In the genomic region with DNA sequence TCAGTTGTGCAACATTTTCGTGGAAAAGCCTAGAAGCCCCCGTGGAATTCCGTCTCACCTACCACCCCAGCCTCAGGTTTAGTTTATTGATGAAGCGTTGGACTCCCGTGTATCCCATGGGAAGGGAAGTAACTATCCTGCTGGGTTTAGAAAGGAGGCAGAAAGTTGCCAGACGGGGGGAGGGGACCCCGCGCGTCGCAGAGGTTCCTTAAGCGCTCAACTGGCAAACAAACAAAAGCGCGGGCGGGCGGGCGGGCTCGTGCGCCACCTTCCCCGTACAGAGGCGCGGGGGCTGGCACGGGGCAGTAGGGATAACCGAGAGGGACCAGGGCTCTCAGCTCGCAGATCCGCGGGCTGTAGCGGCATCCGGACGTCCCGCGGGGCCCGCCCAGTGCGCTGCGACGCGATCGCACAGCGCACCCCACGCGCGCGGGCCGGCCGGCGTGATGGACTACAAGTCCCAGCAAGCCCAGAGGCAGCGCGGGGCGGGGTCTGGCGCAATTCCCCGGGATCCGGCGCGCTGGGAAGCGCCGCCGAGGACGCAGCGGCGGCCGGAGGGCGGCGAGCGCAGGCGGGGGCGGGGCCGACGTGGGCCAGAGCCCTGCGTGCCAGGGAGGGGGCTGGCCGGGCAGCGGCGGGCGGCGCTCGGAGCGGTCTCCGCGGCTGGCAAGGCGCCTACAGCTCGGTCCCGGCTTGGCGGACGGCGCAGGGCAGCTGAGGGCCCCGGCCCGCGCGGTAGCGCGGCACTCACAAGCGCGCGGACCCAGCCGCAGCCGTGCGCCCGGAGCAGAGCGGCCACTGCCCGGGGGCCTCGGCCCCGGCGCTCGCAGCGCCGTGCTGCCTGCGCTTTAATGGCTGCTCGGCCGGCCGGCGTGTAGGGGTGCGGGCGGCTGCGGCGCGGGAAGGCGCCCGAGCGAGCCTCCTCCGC, we compare ENCODE assay signal across 8 mouse cellular contexts. TPM values are rescaled to one million over a fixed set of nuclear protein-coding genes. Genes with fewer than 3 reads are reported as not detected.
A peak's percentile ranks its signal among the peaks of the same experiment; 100 is the strongest.
DNase-seq lines count a peak whose midpoint lies in the region; ATAC-seq and TF ChIP-seq lines count a peak whose summit lies in the region.

Gene Agap1 (plus strand): TSS at position 611 of the 928 bp plus-strand sequence.

- under 1% methylated on average over 118 of the region's 118 CpGs for WGBS in embryonic facial prominence, embryonic 10.5 days
- under 1% methylated on average over 83 of the region's 118 CpGs for WGBS in intestine, postnatal 0 days
- 1% methylated on average over 110 of the region's 118 CpGs for WGBS in midbrain, embryonic 10.5 days

- peak within 1 kb of the TSS; percentile 90 for H3K4me3 ChIP-seq in embryonic facial prominence, embryonic 10.5 days
- H3K4me3 ChIP-seq in intestine, postnatal 0 days (ENCODE audit: low read depth, low read length): peak within 1 kb of the TSS; percentile 83
- peak within 1 kb of the TSS; percentile 73 for H3K4me3 ChIP-seq in midbrain, embryonic 10.5 days

- H3K4me2 ChIP-seq in intestine, postnatal 0 days (replicated peaks; ENCODE audit: low read depth): peak within 1 kb of the TSS; percentile 98

- H3K36me3 ChIP-seq in embryonic facial prominence, embryonic 10.5 days (replicated peaks): peaks cover 14% of the 10 kb centered on the region
- no peaks in the 10 kb centered on the region for H3K36me3 ChIP-seq in intestine, postnatal 0 days (ENCODE audit: control insufficient read depth, insufficient read depth)
- H3K36me3 ChIP-seq in midbrain, embryonic 10.5 days: peaks cover 18% of the 10 kb centered on the region

- intact Hi-C loops in left cerebral cortex, postnatal 36 days (cut with DNase I): loop anchor here (5.0 to 10.0 kb wide), 4 partner anchors 68 to 217 kb away; no protein-coding TSS in a partner anchor

- H3K27ac ChIP-seq in embryonic facial prominence, embryonic 10.5 days (replicated peaks): peak within 1 kb of the TSS; percentile 96
- peak within 1 kb of the TSS; percentile 89 for H3K27ac ChIP-seq in intestine, postnatal 0 days (ENCODE audit: low read depth, low read length)
- H3K27ac ChIP-seq in midbrain, embryonic 10.5 days (replicated peaks): peak within 1 kb of the TSS; percentile 98

- TF ChIP-seq CTCF in intestine, postnatal 0 days (IDR thresholded peaks at IDR 0.05; ENCODE audit: low read depth): no peak; the same call in 1 of the 2 replicates

- peak; percentile 97 for DNase-seq in adrenal gland, postnatal 14 days
- peak; percentile 96 for DNase-seq in embryonic facial prominence, embryonic 10.5 days (ENCODE audit: low spot score)
- no peak for DNase-seq in gonadal fat pad, adult 2 months (ENCODE audit: low read depth)
- DNase-seq in left cerebral cortex, postnatal 36 days (ENCODE audit: low spot score in 2 of 2): peak; percentile 92 to 95
- DNase-seq in midbrain, embryonic 10.5 days (ENCODE audit: low spot score): peak; percentile 94
- DNase-seq in skeletal muscle tissue, adult 2 months (ENCODE audit: low read depth, low spot score): peak; percentile 85
- DNase-seq in B cell, adult 2 months: no peak

- H3K27me3 ChIP-seq in embryonic facial prominence, embryonic 10.5 days (replicated peaks; ENCODE audit: low read depth, poor library complexity, severe bottlenecking): peaks cover 7% of the 10 kb centered on the region; the same call in 1 of the 2 replicates
- H3K27me3 ChIP-seq in intestine, postnatal 0 days (replicated peaks; ENCODE audit: control insufficient read depth, insufficient read depth, low read length): no peaks in the 10 kb centered on the region
- 0 out of 2 replicates have a peak, but pooled peaks cover 14% of the 10 kb centered on the region for H3K27me3 ChIP-seq in midbrain, embryonic 10.5 days (ENCODE audit: low read depth, poor library complexity, severe bottlenecking)

- peak within 1 kb of the TSS; percentile 80 for H3K9ac ChIP-seq in intestine, postnatal 0 days (ENCODE audit: low read depth, low read length)

- peaks cover 37% of the 10 kb centered on the region for H3K4me1 ChIP-seq in embryonic facial prominence, embryonic 10.5 days
- peaks cover 8% of the 10 kb centered on the region; the same call in 1 of the 2 replicates for H3K4me1 ChIP-seq in intestine, postnatal 0 days (replicated peaks; ENCODE audit: control insufficient read depth, insufficient read depth, low read length)
- peaks cover 43% of the 10 kb centered on the region for H3K4me1 ChIP-seq in midbrain, embryonic 10.5 days

- peak; percentile 95 for ATAC-seq in intestine, postnatal 0 days

- H3K9me3 ChIP-seq in embryonic facial prominence, embryonic 10.5 days: peaks cover 11% of the 10 kb centered on the region; the same call in 1 of the 2 replicates
- H3K9me3 ChIP-seq in intestine, postnatal 0 days (ENCODE audit: control insufficient read depth): no peaks in the 10 kb centered on the region
- peaks cover 12% of the 10 kb centered on the region; the same call in 1 of the 2 replicates for H3K9me3 ChIP-seq in midbrain, embryonic 10.5 days (replicated peaks)

RNA-seq across cellular contexts. Expression of gene Agap1, which starts in this region (rescaled TPM):
- 56.2 and 57.6 TPM in 2 replicates for total RNA-seq in adrenal gland, postnatal 14 days (2021)
- 13.6 and 14.8 TPM in 2 replicates for polyA plus RNA-seq in embryonic facial prominence, embryonic 10.5 days (2016; fragmentation: Nextera tagmentation; extraction: Ambion mirVana)
- 15.8 and 24.3 TPM in 2 replicates for polyA plus RNA-seq in gonadal fat pad, adult 2 months (2012; rRNA removed)
- polyA plus RNA-seq in intestine, postnatal 0 days (2015; fragmentation: Nextera tagmentation; extraction: Ambion mirVana): 6.1 and 7.0 TPM in 2 replicates
- total RNA-seq in left cerebral cortex, postnatal 36 days (2021): 100 to 1,000 TPM; 244 to 260 TPM
- 16.6 and 23.2 TPM in 2 replicates for polyA plus RNA-seq in midbrain, embryonic 10.5 days (2016; fragmentation: Nextera tagmentation; extraction: Ambion mirVana)

Comparison
In these comparisons a context has a peak if more than half of its experiments do, and no peak if none do; other contexts are left out.
1. DNase-seq: peak in adrenal gland, postnatal 14 days (single experiment), embryonic facial prominence, embryonic 10.5 days (single experiment), left cerebral cortex, postnatal 36 days (2 of 2), midbrain, embryonic 10.5 days (single experiment) and skeletal muscle tissue, adult 2 months (single experiment); none in gonadal fat pad, adult 2 months (single experiment) and B cell, adult 2 months (0 of 2).
2. Peak in every context shown above with its lines, with median percentiles within 50 percentile points of each other: H3K27ac ChIP-seq and H3K4me3 ChIP-seq.